Mouse (Mus musculus) limb, embryonic 11.5 days (tissue): Measurements from ENCODE around the gene Akr1cl. TPM values are rescaled to one million over a fixed set of nuclear protein-coding genes. Genes with fewer than 3 reads are reported as not detected.

Source experiments
- ATAC-seq: fragments of 200-750 bp; cut with Nextera tagmentation; 2 replicates; pipeline ENCODE4 v1.8.0; 2017; ENCODE audit warnings: low read depth; ENCODE audit not compliant: insufficient number of reproducible peaks, low FRiP score, low TSS enrichment
- DNase-seq: peaks from one replicate; pipeline ENCODE4 v3.0.0-alpha.2; 2015; ENCODE audit warnings: low spot score
- H3K27ac ChIP-seq: fragments of 300-500 bp; sonication (generic); replicated peaks from 2 replicates; pipeline ENCODE4 v1.5.1; 2014; ENCODE audit warnings: low read depth, mild to moderate bottlenecking, low read length
- H3K27me3 ChIP-seq: fragments of 300-500 bp; sonication (generic); 2 replicates; pipeline ENCODE4 v1.6.1; 2014; ENCODE audit warnings: mild to moderate bottlenecking, low read length, mixed read lengths; ENCODE audit not compliant: control insufficient read depth, insufficient read depth
- H3K36me3 ChIP-seq: fragments of 300-500 bp; sonication (generic); 2 replicates; pipeline ENCODE4 v1.6.1; 2014; ENCODE audit warnings: mild to moderate bottlenecking, low read length, moderate library complexity, mixed read lengths; ENCODE audit not compliant: control insufficient read depth, insufficient read depth
- H3K4me1 ChIP-seq: fragments of 300-500 bp; sonication (generic); 2 replicates; pipeline ENCODE4 v1.6.1; 2014; ENCODE audit warnings: low read length, mixed read lengths; ENCODE audit not compliant: control insufficient read depth, insufficient read depth
- H3K4me2 ChIP-seq: fragments of 300-500 bp; sonication (generic); 2 replicates; pipeline ENCODE4 v1.6.1; 2014; ENCODE audit warnings: low read depth, mild to moderate bottlenecking, moderate library complexity; ENCODE audit not compliant: severe bottlenecking
- H3K4me3 ChIP-seq: fragments of 300-500 bp; sonication (generic); 2 replicates; pipeline ENCODE4 v1.5.1; 2014; ENCODE audit warnings: low read depth, low read length
- H3K9ac ChIP-seq: fragments of 300-500 bp; sonication (generic); 2 replicates; pipeline ENCODE4 v1.6.1; 2014; ENCODE audit warnings: mild to moderate bottlenecking, low read length
- H3K9me3 ChIP-seq: fragments of 300-500 bp; sonication (generic); 2 replicates; pipeline ENCODE4 v1.6.1; 2016; ENCODE audit warnings: low read length; ENCODE audit not compliant: control insufficient read depth
- WGBS: fragments of 180-500 bp; shearing (Covaris S2); extraction: QIAGEN DNeasy Blood & Tissue Kit; methylation state at CpG from one replicate; pipeline ENCODE4 v1.1.7; 2014; 5-methylcytosine and 5-hydroxymethylcytosine counted together
- polyA plus RNA-seq: library from polyadenylated mRNA; unstranded; fragments of >200 nt; fragmentation: Nextera tagmentation; extraction: Ambion mirVana; gene quantifications from 2 replicates; pipeline ENCODE4 v1.2.1, GENCODE M21; 2014

Akr1cl gene
- polyA plus RNA-seq, 1 experiment from 2014 or later, result 0.15 TPM

GRCm38 (mm10) chr1:65028206-65028605 is 4.4 kb downstream of the Akr1cl start:
- no peak overlapping the region for H3K4me2 ChIP-seq
- H3K27ac ChIP-seq, result no peak overlapping the region
- no peaks in the 10 kb centered on the region for H3K27me3 ChIP-seq
- H3K4me1 ChIP-seq, result no peaks in the 10 kb centered on the region
- H3K9ac ChIP-seq, result no peak overlapping the region
- WGBS, result 73% methylated on average over 9 of the region's 9 CpGs
- no peaks in the 10 kb centered on the region for H3K36me3 ChIP-seq
- ATAC-seq (no peak), DNase-seq (no peak)
- no peaks in the 10 kb centered on the region for H3K9me3 ChIP-seq
- H3K4me3 ChIP-seq, result no peak overlapping the region

GRCm38 (mm10) chr1:65012726-65013125 is 19.8 kb downstream of the Akr1cl start:
- 84% methylated on average over 4 of the region's 4 CpGs for WGBS
- DNase-seq, result no peak
- no peaks in the 10 kb centered on the region for H3K27me3 ChIP-seq
- no peak for ATAC-seq
- H3K36me3 ChIP-seq, result no peaks in the 10 kb centered on the region
- H3K9me3 ChIP-seq, result no peaks in the 10 kb centered on the region
- no peak overlapping the region for H3K9ac ChIP-seq
- H3K4me3 ChIP-seq, result no peak overlapping the region
- H3K27ac ChIP-seq, result no peak overlapping the region
- H3K4me2 ChIP-seq, result no peak overlapping the region
- H3K4me1 ChIP-seq, result peaks cover 3% of the 10 kb centered on the region; the same call in 1 of the 2 replicates

DNA sequence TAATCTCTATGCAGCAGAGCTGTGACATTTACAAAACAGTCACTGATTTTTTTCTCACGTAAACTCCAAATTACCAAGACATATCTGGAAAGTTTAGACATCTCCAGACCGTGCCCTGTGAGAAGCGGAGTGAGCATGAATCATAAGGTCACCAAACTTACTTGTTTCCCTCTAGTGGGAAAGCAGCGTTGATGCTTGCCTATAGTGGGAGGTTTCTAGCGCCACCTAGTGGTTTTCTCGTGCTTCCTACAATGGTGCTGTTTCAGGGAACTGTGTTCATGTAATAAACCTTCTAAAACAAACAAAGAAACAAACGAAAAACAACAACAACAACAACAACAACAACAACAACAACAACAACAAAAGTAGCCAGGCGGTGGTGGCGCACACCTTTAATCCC is 22.4 kb downstream of the Akr1cl start:
- ATAC-seq, result peak; percentile 70; the same call in 1 of the 2 replicates
- no peak overlapping the region for H3K27ac ChIP-seq
- peaks cover 3% of the 10 kb centered on the region; the same call in 1 of the 2 replicates for H3K4me1 ChIP-seq
- no peak overlapping the region for H3K9ac ChIP-seq
- H3K36me3 ChIP-seq, result no peaks in the 10 kb centered on the region
- peak; percentile 75 for DNase-seq
- no peaks in the 10 kb centered on the region for H3K9me3 ChIP-seq
- 14% methylated on average over 9 of the region's 9 CpGs for WGBS
- H3K4me3 ChIP-seq, result no peak overlapping the region
- no peaks in the 10 kb centered on the region for H3K27me3 ChIP-seq
- H3K4me2 ChIP-seq, result no peak overlapping the region

DNA sequence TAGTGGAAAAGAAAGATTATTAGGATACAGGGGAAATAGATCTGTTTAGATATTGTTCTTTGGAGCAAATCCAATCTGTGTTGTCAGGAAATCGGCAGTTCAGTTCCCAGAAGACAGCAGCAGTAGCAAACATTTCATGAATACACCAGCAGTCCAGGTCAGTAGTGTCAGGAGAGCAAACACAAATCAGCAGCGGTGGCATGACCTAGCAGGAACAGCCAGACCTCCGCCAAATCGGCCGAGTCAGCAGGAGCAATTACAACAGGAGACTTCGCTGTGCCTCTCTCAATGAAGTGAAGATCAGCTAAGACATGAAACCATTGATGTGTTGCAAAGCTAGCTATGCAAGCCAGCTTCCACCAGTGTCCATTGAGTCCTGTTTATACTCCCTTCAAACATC is 27.0 kb downstream of the Akr1cl start:
- peaks cover 3% of the 10 kb centered on the region; the same call in 1 of the 2 replicates for H3K4me1 ChIP-seq
- H3K9me3 ChIP-seq, result no peaks in the 10 kb centered on the region
- ATAC-seq (no peak), DNase-seq (no peak)
- no peaks in the 10 kb centered on the region for H3K36me3 ChIP-seq
- H3K27ac ChIP-seq, result no peak overlapping the region
- 87% methylated on average over 6 of the region's 6 CpGs for WGBS
- H3K4me2 ChIP-seq, result no peak overlapping the region
- H3K27me3 ChIP-seq, result no peaks in the 10 kb centered on the region
- H3K4me3 ChIP-seq, result no peak overlapping the region
- no peak overlapping the region for H3K9ac ChIP-seq

DNA sequence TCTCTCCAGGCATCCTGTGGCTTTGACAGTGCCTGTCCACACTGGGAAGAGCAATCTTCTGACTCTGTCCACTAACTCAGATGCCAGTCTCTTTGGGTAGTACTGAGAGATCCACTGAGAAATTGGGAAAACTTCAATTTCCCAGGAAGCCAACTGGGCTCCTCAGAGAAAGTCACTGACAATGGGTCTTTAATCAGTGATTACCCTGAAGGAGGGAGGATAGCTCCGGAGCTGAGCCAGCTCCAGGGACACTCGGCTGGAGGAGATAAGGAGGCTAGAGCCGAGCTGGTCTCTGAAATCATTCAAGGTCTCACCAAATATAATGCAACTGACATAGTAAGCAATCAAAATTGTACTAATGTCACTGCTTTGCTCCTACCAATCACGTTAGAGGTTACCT is 28.0 kb downstream of the Akr1cl start:
- Histone ChIP-seq H3K4me3 (no peak overlapping the region), H3K9ac (no peak overlapping the region), H3K27ac (no peak overlapping the region), H3K27me3 (no peaks in the 10 kb centered on the region), H3K4me1 (peaks cover 3% of the 10 kb centered on the region; the same call in 1 of the 2 replicates), H3K9me3 (no peaks in the 10 kb centered on the region), H3K4me2 (no peak overlapping the region), H3K36me3 (no peaks in the 10 kb centered on the region)
- WGBS, result 83% methylated on average over 4 of the region's 4 CpGs
- ATAC-seq, result no peak
- DNase-seq, result no peak

DNA sequence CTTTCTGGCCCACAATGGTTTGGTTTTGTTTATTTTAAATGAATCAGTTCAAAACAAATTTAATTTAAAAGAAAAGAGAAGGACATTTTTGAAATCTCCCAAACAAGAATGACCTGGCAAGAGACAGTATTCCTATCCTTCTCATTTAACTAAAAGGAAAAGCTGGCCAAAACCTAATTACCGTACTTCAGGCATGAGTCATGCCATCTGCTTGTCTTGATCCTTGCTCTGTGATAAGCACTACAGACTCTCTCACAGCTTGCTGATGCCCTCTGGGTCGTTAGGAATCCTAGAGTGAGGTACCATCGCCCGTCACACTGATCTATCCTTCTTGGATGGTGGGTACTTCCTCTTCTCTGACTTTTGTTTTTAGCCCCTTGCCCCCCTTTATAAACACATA is 39.4 kb downstream of the Akr1cl start:
- H3K27ac ChIP-seq, result no peak overlapping the region
- H3K4me1 ChIP-seq, result no peaks in the 10 kb centered on the region
- H3K4me2 ChIP-seq, result no peak overlapping the region
- ATAC-seq (no peak), DNase-seq (no peak)
- WGBS, result 82% methylated on average over 4 of the region's 4 CpGs
- no peak overlapping the region for H3K9ac ChIP-seq
- no peaks in the 10 kb centered on the region for H3K27me3 ChIP-seq
- no peak overlapping the region for H3K4me3 ChIP-seq
- H3K36me3 ChIP-seq, result no peaks in the 10 kb centered on the region
- no peaks in the 10 kb centered on the region for H3K9me3 ChIP-seq

GRCm38 (mm10) chr1:64988176-64988575 is 44.4 kb downstream of the Akr1cl start:
- Histone ChIP-seq H3K27ac (no peak overlapping the region), H3K36me3 (no peaks in the 10 kb centered on the region), H3K9me3 (no peaks in the 10 kb centered on the region), H3K9ac (no peak overlapping the region), H3K4me2 (no peak overlapping the region), H3K4me1 (no peaks in the 10 kb centered on the region), H3K27me3 (no peaks in the 10 kb centered on the region), H3K4me3 (no peak overlapping the region)
- DNase-seq, result no peak
- no peak for ATAC-seq

DNA sequence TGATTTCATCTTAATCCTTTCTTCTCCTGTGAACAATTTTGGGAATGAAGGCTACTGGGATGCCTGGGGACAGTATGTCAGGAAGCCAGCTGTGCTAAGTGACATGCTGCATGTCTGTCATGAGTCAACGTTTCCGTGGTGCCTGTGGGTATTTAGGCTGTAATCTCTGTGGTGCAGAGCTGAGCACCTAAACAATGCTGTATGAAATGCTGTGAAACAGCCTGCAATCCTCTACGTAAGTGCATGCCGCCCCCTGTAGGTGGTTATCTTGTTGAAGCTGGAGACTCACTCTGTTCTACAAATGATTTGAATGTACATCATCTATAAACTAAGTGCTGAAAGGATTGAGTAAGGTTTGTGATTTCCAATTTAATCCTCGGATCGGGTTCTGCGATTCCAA is 46.4 kb downstream of the Akr1cl start:
- H3K4me1 ChIP-seq, result no peaks in the 10 kb centered on the region
- no peak for ATAC-seq
- DNase-seq, result peak; percentile 66
- WGBS, result 49% methylated on average over 7 of the region's 7 CpGs
- no peaks in the 10 kb centered on the region for H3K9me3 ChIP-seq
- no peak overlapping the region for H3K4me3 ChIP-seq
- no peaks in the 10 kb centered on the region for H3K36me3 ChIP-seq
- H3K27me3 ChIP-seq, result no peaks in the 10 kb centered on the region
- no peak overlapping the region for H3K27ac ChIP-seq
- no peak overlapping the region for H3K4me2 ChIP-seq
- H3K9ac ChIP-seq, result no peak overlapping the region

- 88% methylated on average over 3 of the region's 3 CpGs for WGBS
- Histone ChIP-seq H3K4me1 (no peaks in the 10 kb centered on the region), H3K36me3 (no peaks in the 10 kb centered on the region), H3K4me2 (no peak overlapping the region), H3K9ac (no peak overlapping the region), H3K4me3 (no peak overlapping the region), H3K9me3 (no peaks in the 10 kb centered on the region), H3K27me3 (no peaks in the 10 kb centered on the region), H3K27ac (no peak overlapping the region)
- no peak for DNase-seq
- no peak for ATAC-seq
These were observed 49.3 kb downstream of the Akr1cl start for GRCm38 (mm10) chr1:64983247-64983646.
